Mouse (Mus musculus) CD8-positive naive resting alpha-beta T cell, adult 2 months (primary cell): ENCODE data around the gene S100a3.

ENCODE experiments used
- DNase-seq, 2 experiments: peaks; one replicate each; pipeline ENCODE4 v3.0.0; 2022; ENCODE audit warnings: low read depth in 2 of 2, low spot score in 2 of 2

S100a3 gene

GRCm38 (mm10) chr3:90600458-90601195, 40.2 kb downstream of the S100a3 start:
- DNase-seq, result no peak

DNA sequence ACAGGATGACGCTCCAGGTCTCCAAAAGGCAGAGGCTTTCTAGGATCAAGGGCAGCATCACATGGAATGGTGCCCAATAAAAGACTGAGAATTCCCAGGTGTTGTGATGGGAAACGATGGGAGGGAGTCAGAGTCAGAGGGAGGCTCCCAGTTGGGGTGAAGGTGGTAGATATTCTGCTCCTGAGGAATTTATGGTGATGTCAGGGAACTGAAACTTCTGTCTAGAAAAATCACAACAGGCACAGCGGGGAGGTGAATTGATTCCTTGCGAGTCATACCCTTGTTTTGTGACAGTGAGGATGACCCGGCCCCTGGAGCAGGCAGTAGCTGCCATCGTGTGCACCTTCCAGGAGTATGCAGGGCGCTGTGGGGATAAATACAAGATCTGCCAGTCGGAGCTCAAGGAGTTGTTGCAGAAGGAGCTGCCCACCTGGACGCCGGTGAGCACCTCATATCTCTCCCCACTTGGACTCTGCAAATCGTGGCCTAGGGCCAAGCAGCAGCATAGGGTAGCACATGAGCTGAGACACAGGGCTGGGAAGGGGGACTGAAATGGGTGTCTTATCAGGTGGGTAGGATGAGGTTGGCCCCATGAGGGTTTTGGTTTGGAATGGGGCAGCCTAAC, 41.2 kb downstream of the S100a3 start, which contains the start of gene Gm42674:
Gene Gm42674 (plus strand): TSS at position 419 of the 625 bp plus-strand sequence.
- DNase-seq, result no peak

GRCm38 (mm10) chr3:90603623-90604022, 43.2 kb downstream of the S100a3 start, which contains the start of gene S100a4:
TSS of gene S100a4 (plus strand) at chr3:90603771.
- DNase-seq, result no peak

DNA sequence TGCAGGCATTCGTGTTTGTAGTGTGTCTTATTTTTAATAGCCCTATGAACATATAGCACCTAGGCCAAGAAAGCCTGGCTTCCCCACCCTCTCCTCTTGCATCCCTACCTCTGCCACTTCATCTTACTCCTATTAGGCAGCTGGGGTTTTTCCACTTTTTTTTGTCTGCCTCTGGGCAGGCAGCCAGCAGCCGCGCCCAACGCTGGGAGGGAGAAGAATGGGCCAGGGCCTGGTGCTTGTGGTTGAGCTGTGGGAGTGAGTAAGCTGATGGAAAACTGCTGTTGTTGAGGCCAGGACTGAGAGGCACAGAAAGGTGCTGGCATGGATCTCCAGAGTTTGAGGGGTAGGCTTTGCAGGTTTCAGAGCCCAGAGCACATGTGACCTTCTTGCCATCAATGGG, 44.0 kb downstream of the S100a3 start:
- no peak for DNase-seq

DNA sequence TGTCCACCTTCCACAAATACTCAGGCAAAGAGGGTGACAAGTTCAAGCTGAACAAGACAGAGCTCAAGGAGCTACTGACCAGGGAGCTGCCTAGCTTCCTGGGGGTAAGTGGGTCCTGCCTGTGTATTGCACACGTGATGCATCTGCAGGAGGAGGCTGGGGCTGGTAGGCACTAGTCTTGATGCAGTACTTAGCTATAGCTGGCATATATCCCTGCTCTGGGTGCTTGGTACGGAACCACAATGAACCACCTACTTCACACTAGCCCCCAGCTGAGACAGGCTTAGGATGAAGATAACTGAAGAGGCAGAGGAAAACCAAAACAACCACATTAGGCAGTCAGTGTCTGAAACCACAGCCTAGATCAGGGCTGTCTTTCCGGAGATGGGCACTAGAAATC, 44.7 kb downstream of the S100a3 start:
- DNase-seq, result no peak

DNA sequence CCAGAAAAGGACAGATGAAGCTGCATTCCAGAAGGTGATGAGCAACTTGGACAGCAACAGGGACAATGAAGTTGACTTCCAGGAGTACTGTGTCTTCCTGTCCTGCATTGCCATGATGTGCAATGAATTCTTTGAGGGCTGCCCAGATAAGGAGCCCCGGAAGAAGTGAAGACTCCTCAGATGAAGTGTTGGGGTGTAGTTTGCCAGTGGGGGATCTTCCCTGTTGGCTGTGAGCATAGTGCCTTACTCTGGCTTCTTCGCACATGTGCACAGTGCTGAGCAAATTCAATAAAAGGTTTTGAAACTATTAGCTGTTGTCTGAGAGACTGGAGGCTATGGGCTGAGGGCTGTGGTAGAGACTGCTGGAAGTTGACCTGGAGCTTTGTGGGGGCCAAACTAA, 45.4 kb downstream of the S100a3 start:
- no peak for DNase-seq

DNA sequence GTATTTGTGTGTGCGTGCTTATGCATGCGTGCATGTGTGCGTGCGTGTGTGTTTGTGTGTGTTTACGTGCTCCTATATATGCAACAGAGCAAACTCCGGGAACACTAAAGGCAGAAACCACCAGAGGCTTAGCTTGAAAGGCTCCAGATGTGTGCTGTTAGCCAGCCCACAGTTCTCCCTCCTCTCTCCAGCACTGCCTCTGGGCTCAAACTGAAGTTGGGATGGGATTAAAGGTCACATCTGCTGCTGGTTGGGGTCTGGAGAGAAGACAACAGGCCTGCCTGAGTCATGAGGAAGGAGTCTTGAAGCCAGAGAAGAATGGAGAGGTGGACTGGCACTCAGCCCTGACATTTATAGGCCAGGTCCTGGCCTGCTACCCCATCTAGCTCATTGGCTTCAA, 45.8 kb downstream of the S100a3 start:
- DNase-seq, result no peak

GRCm38 (mm10) chr3:90607361-90607760, 47.0 kb downstream of the S100a3 start:
- no peak for DNase-seq

GRCm38 (mm10) chr3:90608223-90608622, 47.8 kb downstream of the S100a3 start, which contains the start of gene S100a5:
TSS of gene S100a5 (plus strand) at chr3:90608523.
- no peak for DNase-seq

GRCm38 (mm10) chr3:90609102-90609501, 48.7 kb downstream of the S100a3 start:
- DNase-seq, result no peak

DNA sequence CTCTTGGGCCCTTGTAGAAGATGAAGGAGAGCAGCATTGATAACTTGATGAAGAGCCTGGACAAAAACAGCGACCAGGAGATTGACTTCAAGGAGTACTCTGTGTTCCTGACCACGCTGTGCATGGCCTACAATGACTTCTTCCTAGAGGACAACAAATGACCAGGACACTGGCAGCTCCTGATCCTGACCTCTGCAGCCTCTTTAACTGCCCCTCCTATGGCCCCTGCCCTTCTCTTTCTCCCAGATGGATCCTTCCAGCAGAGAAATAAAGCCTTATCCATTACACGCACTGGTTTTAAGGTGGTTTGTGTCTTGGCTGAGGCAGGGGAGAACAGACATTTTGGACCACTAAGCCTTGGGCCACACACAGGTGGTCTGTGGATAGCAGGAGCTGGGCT, 51.1 kb downstream of the S100a3 start:
- no peak for DNase-seq

DNA sequence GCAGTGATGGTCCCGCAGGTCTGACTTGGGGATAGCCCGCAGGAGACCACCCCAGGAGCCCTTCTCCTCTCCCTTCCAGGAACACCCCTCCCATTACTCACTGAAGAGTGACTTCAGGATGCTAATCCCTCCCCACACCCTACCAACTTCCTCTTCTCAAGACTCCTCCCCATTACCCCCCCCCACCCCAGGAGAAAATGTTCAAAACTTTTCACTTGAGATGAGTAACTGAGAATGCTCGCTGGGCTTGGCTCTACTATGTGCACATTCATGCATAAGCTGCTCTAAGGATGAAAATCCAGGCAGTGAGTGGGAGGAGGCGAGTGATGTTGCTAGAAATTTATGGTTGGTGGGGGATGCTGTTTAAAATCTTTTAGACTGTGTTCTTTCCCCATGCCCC, 51.7 kb downstream of the S100a3 start:
- no peak for DNase-seq

- DNase-seq, result peak; percentile 59 to 80
Measured at GRCm38 (mm10) chr3:90612728-90613291, 52.4 kb downstream of the S100a3 start, which contains the start of gene S100a6. TSS of gene S100a6 (plus strand) at chr3:90612882.

DNA sequence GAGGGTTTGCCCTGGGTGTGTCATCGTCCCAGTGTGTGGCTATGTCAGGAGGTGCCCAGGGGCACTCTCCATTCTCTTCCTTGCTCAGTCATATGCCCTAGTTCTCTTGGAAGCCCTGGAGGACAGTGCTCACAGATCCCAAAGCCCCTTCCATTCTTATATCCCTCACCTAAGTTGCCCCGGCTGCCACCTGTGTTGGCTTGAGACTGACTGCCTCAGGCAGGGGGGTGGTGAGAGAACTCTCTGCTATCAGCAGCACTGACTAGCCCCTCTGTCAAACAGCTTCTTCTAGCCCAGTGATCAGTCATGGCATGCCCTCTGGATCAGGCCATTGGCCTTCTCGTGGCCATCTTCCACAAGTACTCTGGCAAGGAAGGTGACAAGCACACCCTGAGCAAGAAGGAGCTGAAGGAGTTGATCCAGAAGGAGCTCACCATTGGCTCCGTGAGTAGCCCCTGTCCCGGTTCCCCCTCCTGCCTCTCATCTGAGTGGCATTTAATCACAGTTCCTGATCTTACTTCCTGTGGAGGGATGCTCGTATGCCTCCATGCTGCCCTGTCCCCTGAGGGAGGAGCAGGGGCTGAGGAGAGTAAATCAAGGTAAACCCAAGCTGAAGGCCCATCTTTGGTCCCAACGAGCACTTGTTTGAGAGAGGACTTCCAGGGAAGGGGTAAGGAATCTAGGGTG, 53.2 kb downstream of the S100a3 start:
- DNase-seq, result no peak

- no peak for DNase-seq
Measured at GRCm38 (mm10) chr3:90614148-90614530, 53.8 kb downstream of the S100a3 start.

- DNase-seq, result no peak
Measured at GRCm38 (mm10) chr3:90614611-90615251, 54.4 kb downstream of the S100a3 start.

DNA sequence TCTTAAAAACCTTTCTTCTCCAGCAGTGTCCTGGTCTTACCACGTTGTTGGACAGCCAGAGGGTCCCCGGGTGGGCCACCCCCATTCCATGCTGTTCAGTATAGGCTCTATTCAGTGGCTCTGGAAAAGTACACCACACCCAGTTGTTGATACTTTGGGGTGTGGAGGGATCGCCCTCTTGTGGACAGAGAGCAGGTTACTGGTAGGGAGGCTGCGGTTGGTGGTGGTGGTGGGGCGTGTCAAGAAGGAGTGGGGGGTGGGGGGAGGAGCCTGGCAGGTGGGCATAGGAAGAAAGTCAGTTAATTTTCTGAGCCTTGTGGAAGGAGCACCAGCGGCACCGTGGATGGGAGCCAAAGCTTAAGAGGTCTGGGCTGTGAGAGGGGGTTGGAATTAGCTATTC, 55.0 kb downstream of the S100a3 start:
- peak; percentile 63 to 75 for DNase-seq

DNA sequence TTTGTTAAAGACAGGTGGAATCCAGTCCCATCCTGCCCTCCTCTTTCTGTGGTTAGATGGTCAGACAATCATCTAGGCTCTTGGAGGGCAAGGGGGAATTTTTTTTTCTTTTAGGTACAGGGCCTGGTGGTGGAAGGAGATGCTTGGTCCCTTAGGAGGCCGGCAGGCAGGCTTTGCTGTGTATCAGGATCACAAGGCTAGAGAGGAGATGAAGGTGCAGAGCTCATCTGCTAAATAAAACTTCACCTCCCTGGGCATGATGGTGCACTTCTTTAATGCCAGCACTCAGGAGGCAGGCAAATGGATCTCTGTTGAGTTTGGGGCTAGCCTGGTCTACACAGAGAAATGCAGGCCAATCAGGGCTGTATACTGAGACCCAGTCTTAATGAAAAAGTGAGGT, 55.5 kb downstream of the S100a3 start:
- DNase-seq, result no peak

GRCm38 (mm10) chr3:90617586-90617985, 57.2 kb downstream of the S100a3 start:
- no peak for DNase-seq

- no peak for DNase-seq
Measured at GRCm38 (mm10) chr3:90621552-90621951, 61.2 kb downstream of the S100a3 start.

DNA sequence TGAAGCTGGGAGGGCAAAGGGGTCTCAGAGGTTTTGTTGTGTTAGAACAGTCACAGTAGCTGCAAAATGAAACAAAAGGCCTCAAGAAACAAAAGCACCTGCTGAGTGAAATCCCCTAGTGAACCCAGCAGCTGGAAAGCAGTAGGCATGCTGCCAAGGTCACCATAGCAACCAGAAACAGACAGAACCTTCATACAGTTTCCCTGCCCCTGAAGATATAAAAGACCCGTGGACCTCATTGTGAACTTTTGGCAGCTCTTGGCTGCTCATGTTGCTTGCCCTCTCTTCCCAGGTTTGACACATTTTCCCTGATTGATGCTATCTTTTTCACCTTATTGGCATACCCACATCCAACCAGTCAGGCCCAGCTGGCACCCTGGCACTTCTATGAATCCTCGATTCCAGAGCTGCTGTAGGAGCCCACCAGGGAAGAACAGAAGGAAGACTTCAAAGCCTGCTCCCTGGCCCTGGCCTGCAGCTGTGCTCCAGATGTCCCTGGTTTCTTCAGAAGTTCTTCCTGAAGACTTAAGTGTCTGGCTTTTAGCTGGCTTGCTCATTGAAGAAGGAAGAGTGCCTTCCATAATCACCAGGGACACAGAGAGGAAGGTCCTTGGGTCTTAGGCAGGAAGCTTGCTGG, 63.2 kb downstream of the S100a3 start:
- no peak for DNase-seq
